Mouse (Mus musculus) olfactory bulb, adult 2 months (tissue): Measurements from ENCODE around the gene Gm21958.

Experiments
- CTCF ChIP-seq: fragments of 200-500 bp; IDR thresholded peaks from 2 replicates; pipeline ENCODE4 v1.5.1; 2012; ENCODE audit warnings: low read depth, mild to moderate bottlenecking, low read length, moderate library complexity; ENCODE audit not compliant: insufficient read depth
- POLR2A ChIP-seq: fragments of 200-500 bp; IDR thresholded peaks from 2 replicates; pipeline ENCODE4 v1.6.1; 2012; ENCODE audit warnings: mild to moderate bottlenecking, low read depth, low read length, moderate library complexity; ENCODE audit not compliant: insufficient read depth

DNA sequence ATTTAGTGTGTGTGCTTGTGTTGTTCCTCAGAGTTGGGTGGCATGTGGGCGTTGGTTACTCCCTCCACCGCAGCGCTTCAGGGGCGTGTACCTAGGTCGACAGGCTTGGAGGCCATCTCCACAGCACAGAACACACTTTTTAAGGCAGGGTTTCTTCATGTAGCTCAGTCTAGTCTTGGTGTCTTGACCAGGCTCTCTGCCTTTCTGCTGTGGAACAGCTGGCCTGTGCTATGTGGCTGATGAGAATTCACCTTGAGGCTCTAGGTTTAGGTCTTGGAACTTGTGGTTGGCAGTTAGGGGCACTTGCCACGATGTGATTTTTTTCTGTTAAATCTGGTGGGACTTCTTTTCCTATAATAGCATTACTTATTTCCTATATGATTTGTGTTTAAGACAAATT, at the start of gene Gm21958:
- no peak for TF ChIP-seq CTCF
- no peak for TF ChIP-seq POLR2A
